Mouse (Mus musculus): ENCODE results near the gene Zbtb7b.
"Not testable (repeated sequence)": the region's sequence is repeated elsewhere in the genome, so short reads cannot be mapped to it uniquely, and the experiment has no call there.

Gene Zbtb7b

DNA sequence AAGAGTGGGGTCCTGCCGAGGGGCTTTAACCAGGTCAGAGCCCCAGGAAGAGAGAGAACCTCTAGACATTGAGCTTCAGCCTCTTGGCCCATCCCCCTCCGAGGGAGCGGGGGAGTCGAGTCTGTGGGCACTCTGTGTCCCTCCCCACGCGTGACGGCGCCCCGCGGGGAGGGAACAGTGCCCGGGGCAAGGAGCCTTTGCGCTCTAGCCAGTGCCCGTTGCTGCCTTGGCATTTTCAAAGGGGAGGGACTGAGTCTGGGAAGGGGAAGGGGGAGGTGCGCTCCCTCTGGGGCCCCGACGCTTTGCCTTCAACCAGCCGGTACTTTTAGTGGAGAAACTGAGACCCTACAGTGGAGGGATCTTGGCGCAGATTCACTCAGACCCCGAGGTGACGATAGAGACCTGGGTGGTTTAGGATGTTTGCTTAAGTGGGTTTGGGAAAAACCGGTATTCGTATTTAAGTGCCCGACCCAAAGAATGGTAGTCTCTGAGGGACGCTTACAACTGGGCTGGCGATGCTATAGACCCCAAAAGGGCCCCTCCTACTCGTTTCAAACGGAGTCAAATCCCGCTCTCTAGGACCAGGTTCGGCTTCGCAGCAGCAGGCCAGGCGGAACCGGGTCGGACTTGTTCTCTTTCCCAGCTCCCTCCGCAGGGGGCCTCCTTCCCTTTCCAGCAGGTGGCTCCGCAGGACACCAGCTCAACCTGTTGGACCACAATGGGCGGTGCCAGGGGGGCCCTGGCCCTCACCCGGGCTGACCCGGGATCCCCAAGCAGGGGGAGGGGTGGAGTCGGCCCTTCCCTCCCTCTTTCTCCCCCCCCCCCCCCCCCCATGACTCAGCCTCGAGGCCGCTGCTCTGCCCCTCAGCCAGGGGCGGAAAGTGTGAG lies at the start of gene Zbtb7b:
Zbtb7b (minus strand) TSS at position 771 of the 888 bp plus-strand sequence.
- peak; percentile 87 for DNase-seq (ENCODE audit: low read depth, low spot score)

DNA sequence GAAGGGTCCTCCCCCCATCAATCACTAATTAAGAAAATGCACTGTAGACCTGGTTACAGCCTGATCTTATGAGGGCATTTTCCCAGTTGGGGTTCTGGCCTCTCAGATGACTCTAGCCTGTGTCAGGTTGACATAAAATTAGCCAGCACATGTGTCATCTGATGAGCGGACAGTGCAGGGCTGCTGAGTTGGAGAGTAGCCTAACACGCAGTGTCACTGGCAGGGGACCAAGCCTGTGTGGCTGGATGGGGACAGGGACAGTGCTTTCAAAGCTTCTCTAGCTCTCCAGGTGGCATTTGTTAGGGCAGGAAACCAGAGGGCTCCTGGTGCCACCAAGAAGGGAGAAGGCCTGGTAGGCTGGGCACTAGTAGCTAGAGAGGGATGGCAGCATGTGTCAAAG lies 46.1 kb upstream of the Zbtb7b start:
- peak; percentile 89 for DNase-seq (ENCODE audit: low read depth, low spot score)

DNA sequence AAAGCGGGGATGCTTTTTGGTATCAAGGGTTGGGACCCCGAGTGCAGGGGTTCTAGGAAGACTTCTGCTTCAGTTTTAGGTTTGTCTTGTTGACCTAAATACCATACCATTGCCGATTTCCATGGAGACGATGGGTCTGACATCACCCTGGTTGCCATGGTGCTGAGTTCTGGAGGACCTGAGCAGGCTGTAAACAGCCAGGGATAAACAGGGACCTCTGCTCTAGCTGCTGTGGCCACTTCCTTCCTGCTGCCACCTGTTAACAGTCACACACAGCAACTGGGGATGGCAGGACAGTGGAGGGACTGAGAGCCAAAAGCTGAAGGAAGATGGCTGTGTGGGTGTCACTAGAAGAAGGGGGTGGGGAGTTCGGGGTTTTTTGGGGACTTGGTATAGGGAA lies 42.7 kb upstream of the Zbtb7b start:
- DNase-seq (ENCODE audit: low read depth, low spot score) = peak; percentile 69

DNA sequence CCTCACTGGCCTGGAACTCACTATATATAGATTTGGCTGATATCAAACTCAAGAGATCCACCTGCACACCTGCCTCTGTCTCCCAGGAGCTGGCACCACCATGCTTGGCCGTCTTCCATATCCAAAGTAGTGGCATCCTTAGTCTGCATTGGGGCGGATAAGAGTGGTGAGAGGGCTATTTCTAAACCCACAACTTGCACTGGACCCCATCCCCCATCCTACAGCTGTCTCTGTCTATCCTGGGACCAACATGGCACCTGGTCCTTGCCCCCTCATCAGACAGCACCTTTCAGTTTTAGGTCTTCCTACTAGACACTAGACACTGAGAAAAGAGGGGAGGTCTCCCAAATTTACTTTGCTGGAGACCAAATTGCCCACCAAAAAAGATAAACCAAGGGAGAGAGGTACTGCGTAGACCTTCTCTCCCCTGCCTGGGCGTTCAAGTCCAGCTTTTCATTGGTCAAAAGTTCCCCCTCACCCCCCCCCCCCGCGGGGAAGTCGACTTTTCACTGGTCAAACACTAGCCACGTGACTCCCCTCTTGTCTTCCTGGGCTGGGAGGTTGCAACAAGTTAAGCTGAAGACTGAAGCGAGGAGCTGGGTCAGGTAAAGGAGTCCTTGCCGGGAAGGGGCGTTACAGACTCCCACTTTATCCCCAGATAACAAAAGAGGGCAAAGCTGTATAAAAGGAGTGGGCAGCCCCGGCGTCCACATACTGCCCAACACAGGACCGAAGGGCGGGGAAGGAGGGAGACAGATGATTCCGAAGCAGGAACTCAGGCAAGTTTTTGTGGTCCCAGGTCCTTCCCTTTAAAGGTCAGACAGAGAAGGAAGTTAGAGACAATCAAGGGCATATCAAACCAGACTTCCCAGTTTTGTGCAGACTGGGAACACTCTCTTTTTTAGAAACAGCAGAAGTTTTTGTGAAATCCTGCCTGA lies 41.9 kb upstream of the Zbtb7b start, which contains the start of gene Pbxip1:
Pbxip1 (plus strand) TSS at position 531 of the 938 bp plus-strand sequence.
- peak; percentile 90 for DNase-seq (ENCODE audit: low read depth, low spot score)

DNA sequence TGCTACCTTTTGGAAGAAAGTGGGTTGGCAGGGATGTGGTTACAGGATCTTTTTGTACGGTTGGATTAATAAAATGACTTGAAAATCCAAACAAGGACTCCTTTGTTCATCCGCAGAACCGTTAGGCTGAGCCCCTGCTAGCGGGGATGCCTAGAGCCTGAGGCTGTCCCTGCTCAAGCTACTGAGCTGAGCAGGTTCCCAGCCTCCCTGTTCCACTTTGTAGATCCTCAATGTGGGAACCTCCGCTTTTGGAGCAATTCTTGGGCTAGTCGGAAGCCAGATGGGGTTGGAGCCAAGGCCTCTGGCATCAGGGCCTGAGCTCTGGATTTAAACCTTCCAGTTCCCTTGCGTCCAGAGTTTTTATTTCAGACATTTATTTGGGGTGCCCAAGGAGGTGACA lies 40.5 kb upstream of the Zbtb7b start:
- DNase-seq (ENCODE audit: low read depth, low spot score) = no peak

DNA sequence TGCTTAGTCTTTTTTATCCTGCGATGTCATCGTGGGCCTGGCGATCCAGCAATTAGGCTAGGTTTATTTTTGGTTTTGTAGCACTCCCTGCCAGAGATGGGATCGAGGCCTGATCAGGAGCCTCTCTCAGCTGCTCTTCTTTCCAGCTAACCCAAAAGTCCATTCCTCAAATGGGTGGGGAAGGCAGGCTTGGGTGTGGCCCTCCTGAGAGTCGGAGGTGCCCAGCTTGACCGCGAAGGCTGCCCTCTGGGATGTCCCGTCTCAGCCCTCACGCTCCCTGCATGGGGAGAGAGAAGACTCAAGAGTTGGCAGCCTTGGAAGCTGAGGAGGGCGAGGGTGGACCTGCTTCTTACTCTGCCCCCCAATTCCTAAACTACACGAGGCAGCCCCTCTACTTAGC lies 40.0 kb upstream of the Zbtb7b start:
- no peak for DNase-seq (ENCODE audit: low read depth, low spot score)

DNA sequence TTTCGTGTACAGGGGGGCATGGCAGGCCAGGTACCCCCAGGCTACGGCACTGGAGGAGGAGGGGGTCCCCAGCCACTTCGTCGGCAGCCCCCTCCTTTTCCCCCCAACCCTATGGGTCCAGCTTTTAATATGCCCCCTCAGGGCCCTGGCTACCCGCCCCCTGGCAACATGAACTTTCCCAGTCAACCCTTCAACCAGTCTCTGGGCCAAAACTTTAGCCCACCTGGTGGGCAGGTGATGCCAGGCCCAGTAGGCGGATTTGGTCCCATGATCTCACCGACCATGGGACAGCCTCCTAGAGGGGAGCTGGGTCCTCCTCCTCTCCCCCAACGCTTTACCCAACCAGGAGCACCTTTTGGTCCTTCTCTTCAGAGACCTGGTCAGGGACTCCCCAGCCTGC lies 38.0 kb upstream of the Zbtb7b start:
- no peak for DNase-seq (ENCODE audit: low read depth, low spot score)

DNA sequence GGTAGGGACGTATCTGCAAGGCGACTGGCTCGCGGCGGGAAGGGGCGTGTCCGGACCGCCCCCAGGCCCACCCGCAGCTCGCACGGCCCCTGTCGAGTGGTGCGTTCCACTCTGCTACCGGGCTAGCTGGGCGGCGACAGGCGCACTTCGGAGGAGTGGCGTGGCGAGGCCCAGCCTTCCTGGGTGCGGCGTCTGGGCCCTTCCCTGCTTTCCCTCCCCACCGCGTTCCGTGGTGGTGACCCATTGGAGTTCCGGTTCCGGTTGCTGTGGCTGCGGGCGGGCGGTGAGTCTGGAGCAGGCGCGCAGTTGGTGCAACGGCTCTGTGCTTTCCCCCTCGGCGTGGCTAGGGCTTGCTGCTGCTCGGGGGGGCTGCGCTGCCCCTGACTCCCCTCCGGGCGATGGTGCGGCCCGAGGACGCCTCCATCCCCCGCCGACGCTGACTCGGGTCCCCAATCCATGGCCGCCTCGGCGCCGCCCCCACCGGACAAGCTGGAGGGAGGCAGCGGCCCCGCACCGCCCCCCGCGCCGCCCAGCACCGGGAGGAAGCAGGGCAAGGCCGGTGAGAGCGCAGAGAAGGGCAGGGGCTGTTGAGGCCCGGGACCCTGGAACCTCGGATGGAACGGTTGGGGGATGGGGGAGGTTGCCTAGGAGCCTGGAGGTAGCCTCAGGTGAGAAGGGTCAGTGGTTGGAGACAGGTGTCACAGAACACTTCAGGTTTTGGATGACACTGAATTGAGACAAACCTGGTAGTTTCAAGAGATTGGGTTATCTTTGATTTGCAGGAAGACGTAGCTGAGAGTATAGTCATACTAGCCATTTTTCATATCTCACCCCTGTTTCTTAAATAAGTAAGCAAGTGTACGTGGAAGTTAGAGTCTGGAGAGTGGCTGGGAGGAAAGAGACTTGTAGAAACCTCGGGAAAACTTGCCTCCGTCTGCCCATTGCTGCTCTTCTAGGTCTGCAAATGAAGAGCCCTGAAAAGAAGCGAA lies 35.9 kb upstream of the Zbtb7b start, which contains the start of gene Pygo2:
Pygo2 (plus strand) TSS at position 44 of the 989 bp plus-strand sequence.
- DNase-seq (ENCODE audit: low read depth, low spot score) = peak; percentile 93

DNA sequence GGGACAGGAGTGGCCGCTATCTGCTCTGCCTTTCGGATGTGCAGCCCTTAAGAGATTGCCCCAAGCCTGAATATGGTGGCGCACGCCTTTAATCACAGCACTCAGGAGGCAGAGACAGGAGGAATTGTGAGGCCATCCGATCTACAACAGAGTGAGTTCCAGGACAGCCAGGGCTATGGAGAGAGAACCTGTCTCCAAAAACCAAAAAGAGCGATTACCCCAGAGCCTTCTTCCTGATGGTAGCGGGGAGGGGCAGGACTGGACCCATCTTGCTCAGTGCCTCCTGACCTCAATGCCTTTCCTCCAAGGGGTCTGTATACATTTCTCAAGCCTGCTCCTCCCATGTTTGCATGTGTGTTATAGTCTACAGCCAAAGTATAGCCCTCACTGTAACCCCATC lies 34.4 kb upstream of the Zbtb7b start:
- DNase-seq (ENCODE audit: low read depth, low spot score) = not testable (repeated sequence)

DNA sequence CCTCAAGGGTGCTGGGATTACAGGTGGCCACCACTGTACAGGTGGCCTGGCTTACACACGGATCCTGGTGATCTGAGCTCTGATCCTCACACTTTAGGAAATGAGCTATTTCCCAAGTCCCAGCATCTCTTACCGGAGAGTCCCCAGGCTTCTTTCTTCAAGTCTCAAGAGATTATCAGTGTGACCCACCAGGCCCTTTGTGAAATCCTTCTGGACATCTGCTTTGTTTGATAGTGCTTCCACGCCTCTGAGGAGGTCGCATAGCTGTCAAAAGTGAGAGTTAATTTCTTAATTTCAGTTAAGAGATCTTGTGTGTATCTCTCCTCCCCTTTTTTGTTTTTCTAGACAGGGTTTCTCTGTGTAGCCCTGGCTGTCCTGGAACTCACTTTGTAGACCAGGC lies 31.3 kb upstream of the Zbtb7b start:
- no peak for DNase-seq (ENCODE audit: low read depth, low spot score)

DNA sequence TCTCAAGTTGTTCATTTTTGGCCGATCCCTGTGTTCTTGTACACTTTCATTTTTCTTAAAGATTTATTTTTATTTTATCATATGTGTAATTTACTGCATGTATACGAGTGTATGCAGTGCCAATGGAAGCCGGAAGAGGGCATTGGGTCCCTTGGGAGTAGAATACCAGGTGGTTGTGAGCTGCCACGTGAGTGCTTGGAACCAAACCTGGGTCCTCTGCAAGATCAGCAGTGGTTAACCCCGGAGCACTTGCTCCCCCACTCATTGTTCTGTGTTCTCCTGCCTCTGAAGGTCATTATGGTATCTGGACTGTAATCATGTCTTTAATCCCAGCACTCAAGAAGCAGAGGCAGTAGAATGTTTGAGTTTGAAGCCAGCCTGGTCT lies 30.6 kb upstream of the Zbtb7b start:
- DNase-seq (ENCODE audit: low read depth, low spot score) = no peak

DNA sequence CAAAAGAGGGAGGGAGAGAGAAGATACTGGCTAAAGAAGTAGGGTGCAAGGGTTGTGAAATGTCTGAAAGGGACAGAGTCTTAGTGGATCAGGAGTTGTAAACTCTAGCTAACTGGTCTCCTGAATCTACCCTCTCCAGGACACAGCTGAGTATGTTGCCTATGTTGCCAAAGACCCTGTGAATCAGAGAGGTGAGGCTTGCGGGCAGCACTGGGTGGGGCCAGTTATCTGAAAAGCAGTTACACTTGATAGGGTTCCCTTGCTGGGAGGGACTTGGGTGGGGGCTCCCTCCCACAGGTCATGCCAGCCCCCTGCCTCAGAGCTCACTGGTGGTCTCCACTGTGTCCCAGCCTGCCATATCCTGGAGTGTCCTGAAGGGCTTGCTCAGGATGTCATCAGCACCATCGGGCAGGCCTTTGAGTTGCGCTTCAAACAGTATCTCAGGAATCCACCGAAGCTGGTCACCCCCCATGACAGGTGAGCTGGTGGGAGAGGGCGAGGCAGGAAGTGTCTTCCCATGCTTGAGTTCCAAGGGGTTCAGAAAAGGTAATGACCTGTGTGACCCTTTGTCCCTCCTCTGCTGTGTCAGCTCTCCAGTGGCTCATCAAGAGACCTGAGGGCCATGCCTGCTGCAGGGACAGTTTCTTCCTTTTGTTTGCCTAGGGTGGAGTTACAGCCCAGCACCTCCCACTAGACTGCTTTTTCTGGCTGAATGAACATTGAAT lies 30.0 kb upstream of the Zbtb7b start:
- DNase-seq (ENCODE audit: low read depth, low spot score) = no peak

DNA sequence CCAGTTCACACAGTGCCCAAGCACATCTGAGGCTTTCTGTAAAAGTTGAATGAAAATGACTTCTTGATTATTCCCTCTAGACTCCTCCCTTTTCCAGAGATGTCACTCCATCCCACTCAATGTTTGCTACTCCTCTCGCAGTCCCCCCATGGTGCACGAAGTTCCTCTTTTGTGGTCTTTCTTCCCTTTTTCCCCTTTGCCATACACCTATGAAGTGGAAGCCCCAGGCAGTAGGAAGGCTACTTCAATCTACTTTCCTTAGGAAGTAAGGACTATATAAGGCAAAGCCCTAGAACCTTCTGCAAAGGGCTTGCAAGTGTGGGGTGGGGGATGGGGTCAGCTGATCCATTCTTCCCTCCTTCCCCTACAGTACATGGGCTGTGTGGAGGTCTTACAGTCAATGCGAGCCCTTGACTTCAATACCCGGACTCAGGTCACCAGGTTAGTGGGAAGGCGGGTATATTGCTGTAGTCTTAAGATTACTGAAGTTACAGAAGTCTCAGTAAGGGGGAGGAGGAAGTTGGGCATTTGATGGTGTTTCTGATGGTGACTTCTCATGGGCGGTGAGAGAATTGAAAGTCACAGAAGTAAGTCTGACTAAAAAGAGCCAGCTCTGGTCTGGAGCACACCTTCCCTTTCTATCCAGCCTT lies 28.1 kb upstream of the Zbtb7b start:
- DNase-seq (ENCODE audit: low read depth, low spot score) = no peak

DNA sequence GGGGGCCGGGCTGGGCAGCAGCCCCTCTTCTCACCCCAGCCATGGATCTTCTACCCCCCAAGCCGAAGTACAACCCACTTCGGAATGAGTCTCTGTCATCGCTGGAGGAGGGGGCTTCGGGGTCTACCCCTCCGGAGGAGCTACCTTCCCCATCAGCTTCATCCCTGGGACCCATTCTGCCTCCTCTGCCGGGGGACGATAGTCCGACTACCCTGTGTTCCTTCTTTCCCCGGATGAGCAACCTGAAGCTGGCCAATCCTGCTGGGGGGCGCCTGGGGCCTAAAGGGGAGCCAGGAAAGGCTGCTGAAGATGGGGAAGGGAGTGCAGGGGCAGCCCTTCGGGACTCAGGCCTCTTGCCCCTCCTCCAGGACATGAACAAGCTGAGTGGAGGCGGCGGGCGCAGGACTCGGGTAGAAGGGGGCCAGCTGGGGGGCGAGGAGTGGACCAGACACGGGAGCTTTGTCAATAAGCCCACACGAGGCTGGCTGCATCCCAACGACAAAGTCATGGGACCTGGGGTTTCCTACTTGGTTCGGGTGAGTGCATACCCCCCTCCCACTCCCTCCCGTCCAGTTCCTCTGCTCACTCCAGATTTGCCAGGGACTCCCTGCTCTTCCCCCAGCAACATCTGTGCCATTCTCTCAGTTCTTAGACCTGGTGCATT lies 27.4 kb upstream of the Zbtb7b start:
- DNase-seq (ENCODE audit: low read depth, low spot score) = no peak

DNA sequence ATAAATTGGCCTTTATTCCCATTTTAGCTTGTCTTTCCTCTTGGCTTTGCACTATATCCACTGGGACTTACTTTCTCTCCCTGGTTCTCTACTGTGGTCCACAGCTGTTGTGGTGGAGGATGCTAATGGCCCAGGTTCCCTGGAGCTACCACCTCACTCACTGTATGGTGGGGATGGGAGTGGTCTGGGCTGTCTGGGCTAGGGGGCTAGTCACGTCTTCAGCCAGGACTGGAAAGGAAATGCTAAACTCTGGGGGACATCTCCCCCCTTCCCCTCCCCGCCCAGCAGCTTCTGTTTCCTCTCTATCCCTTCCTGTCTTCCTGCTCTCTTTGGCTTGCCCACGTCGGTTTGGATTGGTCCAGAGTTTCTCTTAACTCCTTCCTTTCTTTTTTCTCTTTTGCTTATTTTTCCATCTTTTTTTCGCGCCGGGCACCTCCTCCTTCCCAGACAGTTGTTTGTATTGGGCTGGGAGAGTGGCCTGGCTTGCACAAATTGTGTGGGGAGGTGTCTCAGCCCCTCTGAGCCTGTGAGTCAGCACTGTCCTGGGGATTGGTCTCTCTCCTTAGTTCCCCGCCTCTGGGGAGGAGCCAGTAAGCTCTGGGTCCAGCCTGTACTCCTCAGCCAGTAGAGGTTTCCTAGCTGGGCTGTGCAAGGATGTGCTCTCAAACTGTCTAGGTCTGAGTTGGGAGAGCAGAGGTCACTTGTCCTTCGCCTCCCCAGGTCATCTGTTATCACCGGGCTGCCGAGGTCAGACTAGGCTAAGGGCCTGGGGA lies 26.6 kb upstream of the Zbtb7b start:
- peak; percentile 89 for DNase-seq (ENCODE audit: low read depth, low spot score)

DNA sequence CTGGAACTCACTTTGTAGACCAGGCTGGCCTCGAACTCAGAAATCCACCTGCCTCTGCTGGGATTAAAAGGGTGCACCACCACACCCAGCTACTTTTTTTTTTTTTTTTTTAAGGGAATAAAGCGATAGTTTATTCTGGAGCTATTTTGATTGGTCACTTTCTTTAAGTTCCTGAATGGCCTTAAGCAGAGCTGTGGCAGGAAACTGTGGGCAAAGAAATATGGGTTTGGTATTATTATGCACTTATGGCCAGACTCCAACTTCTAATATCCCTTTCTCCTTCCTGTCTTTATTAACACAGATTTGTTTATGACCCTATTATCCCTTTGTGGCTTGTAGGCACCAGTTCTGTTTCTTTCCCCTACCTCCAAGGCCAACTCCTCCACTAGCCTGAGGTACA lies 25.8 kb upstream of the Zbtb7b start:
- DNase-seq (ENCODE audit: low read depth, low spot score) = no peak

DNA sequence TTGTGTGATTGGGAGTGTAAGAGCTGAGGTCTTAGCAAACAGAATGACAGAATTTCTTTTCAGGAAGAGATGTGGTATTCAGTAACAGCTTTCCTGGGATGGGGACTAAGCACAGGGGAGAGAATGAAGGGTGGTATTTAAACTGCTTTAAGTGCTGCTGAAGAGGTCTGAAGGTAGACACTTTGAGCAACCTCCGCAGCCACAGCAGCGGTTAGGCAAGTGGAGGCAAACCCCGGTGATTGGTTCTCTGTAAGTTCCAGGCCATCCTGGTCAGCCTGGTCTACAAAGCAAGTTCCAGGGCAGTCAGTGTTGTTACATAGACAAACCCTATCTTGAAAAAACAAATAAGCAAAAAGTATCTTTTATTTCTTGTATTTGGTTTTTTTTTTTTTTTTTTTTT lies 25.4 kb upstream of the Zbtb7b start:
- DNase-seq (ENCODE audit: low read depth, low spot score) = no peak

DNA sequence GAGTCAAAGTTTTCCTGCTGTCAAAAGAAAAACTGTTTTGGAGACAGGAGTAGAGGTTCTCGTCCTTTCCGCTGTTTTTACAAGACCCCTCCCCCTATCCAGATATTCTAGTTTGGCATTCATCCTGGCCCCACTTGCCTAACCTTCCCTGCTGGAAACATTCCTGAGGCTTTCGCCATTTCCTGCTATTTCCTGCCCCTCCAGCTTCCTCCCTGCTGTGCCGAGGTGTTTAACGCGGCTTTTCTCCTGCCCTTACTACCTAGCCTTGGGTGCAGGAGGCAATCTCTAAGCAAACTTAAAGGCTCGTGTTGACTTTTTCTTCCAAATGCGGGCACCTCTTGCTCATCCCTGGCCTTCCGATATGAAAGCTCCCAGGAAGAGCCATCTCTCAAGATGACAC lies 25.0 kb upstream of the Zbtb7b start:
- DNase-seq (ENCODE audit: low read depth, low spot score) = no peak

DNA sequence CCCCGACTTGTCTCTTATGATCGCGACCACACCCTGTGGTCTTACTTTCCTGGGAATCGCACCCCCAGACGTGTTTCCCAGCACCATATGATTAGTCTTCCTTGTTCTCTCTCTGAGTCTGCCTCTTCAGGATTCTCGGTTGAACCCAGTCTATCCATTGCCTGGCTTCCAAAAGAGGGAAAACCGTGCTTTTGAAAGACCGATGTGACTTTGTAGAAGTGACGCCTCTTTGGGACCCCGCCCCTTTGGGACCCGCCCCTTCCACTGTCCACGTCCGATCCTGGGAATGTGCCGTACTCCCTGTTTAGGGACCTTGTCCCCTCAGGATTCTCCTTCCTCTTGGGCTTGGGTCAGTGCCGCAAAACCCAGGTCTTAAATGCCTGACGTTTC lies 24.3 kb upstream of the Zbtb7b start:
- DNase-seq (ENCODE audit: low read depth, low spot score) = peak; percentile 64

All from skeletal muscle tissue, adult 2 months (tissue).